Mouse (Mus musculus) intestine, embryonic 16.5 days (tissue): ENCODE results near the gene Hoxc6. TPM values are rescaled to one million over a fixed set of nuclear protein-coding genes. Genes with fewer than 3 reads are reported as not detected.
A peak's percentile ranks its signal among the peaks of the same experiment; 100 is the strongest.

Source experiments
- ATAC-seq: fragments of 200-750 bp; cut with Nextera tagmentation; 2 replicates; pipeline ENCODE4 v1.8.0; 2017; ENCODE audit warnings: moderate TSS enrichment, moderate library complexity
- H3K27ac ChIP-seq: fragments of 300-500 bp; sonication (generic); 2 replicates; pipeline ENCODE4 v1.5.1; 2014; ENCODE audit warnings: mild to moderate bottlenecking, low read length
- H3K27me3 ChIP-seq: fragments of 300-500 bp; sonication (generic); replicated peaks from 2 replicates; pipeline ENCODE4 v1.6.1; 2014; ENCODE audit warnings: low read length, control low read depth, mixed read lengths; ENCODE audit not compliant: control insufficient read depth, insufficient read depth
- H3K36me3 ChIP-seq: fragments of 300-500 bp; sonication (generic); 2 replicates; pipeline ENCODE4 v1.6.1; 2014; ENCODE audit warnings: low read length, control low read depth; ENCODE audit not compliant: control insufficient read depth, insufficient read depth
- H3K4me1 ChIP-seq: fragments of 300-500 bp; sonication (generic); 2 replicates; pipeline ENCODE4 v1.6.1; 2014; ENCODE audit warnings: low read length, control low read depth, mixed read lengths; ENCODE audit not compliant: control insufficient read depth, insufficient read depth
- H3K4me2 ChIP-seq: fragments of 300-500 bp; sonication (generic); 2 replicates; pipeline ENCODE4 v1.6.1; 2014; ENCODE audit warnings: low read depth, low read length, control low read depth
- H3K4me3 ChIP-seq: fragments of 300-500 bp; sonication (generic); 2 replicates; pipeline ENCODE4 v1.5.1; 2014; ENCODE audit warnings: mild to moderate bottlenecking, low read length
- H3K9ac ChIP-seq: fragments of 300-500 bp; sonication (generic); 2 replicates; pipeline ENCODE4 v1.6.1; 2014; ENCODE audit warnings: low read depth, low read length
- H3K9me3 ChIP-seq: fragments of 300-500 bp; sonication (generic); 2 replicates; pipeline ENCODE4 v1.6.1; 2016; ENCODE audit warnings: low read length, control low read depth; ENCODE audit not compliant: control insufficient read depth
- WGBS: fragments of 180-500 bp; shearing (Covaris S2); extraction: QIAGEN DNeasy Blood & Tissue Kit; methylation state at CpG from one replicate; pipeline ENCODE4 v1.1.7; 2014; 5-methylcytosine and 5-hydroxymethylcytosine counted together
- polyA plus RNA-seq: library from polyadenylated mRNA; unstranded; fragments of >200 nt; fragmentation: Nextera tagmentation; extraction: Ambion mirVana; gene quantifications from 2 replicates; pipeline ENCODE4 v1.2.1, GENCODE M21; 2015

Hoxc6 gene
- polyA plus RNA-seq, 1 experiment from 2014 or later, result 3.2 TPM

- Histone ChIP-seq H3K4me2 (peak overlapping the region; percentile 42), H3K9ac (peak overlapping the region; percentile 12; the same call in 1 of the 2 replicates), H3K9me3 (no peaks in the 10 kb centered on the region), H3K36me3 (no peaks in the 10 kb centered on the region), H3K4me1 (peaks cover 7% of the 10 kb centered on the region; the same call in 1 of the 2 replicates), H3K4me3 (peak overlapping the region; percentile 18), H3K27me3 (peaks cover 92% of the 10 kb centered on the region), H3K27ac (no peak overlapping the region)
- WGBS, result 4% methylated on average over 37 of the region's 37 CpGs
- ATAC-seq, result no peak
These were observed 21.2 kb upstream of the Hoxc6 start for GRCm38 (mm10) chr15:102976631-102977422.

GRCm38 (mm10) chr15:102977423-102977974, 20.6 kb upstream of the Hoxc6 start:
- Histone ChIP-seq H3K36me3 (no peaks in the 10 kb centered on the region), H3K9ac (peak overlapping the region; percentile 12; the same call in 1 of the 2 replicates), H3K27me3 (peaks cover 92% of the 10 kb centered on the region), H3K27ac (no peak overlapping the region), H3K4me3 (peak overlapping the region; percentile 18), H3K9me3 (no peaks in the 10 kb centered on the region), H3K4me2 (peak overlapping the region; percentile 42), H3K4me1 (peaks cover 9% of the 10 kb centered on the region; the same call in 1 of the 2 replicates)
- 12% methylated on average over 16 of the region's 16 CpGs for WGBS
- ATAC-seq, result no peak

GRCm38 (mm10) chr15:102978615-102979515, 19.2 kb upstream of the Hoxc6 start:
- Histone ChIP-seq H3K9ac (no peak overlapping the region), H3K36me3 (no peaks in the 10 kb centered on the region), H3K4me2 (no peak overlapping the region), H3K4me3 (no peak overlapping the region), H3K27ac (no peak overlapping the region), H3K4me1 (peaks cover 9% of the 10 kb centered on the region; the same call in 1 of the 2 replicates), H3K27me3 (peaks cover 91% of the 10 kb centered on the region), H3K9me3 (no peaks in the 10 kb centered on the region)
- no peak for ATAC-seq
- 17% methylated on average over 13 of the region's 13 CpGs for WGBS

- peaks cover 91% of the 10 kb centered on the region for H3K27me3 ChIP-seq
- no peak for ATAC-seq
- no peak overlapping the region for H3K4me3 ChIP-seq
- peaks cover 9% of the 10 kb centered on the region; the same call in 1 of the 2 replicates for H3K4me1 ChIP-seq
- H3K9ac ChIP-seq, result no peak overlapping the region
- no peaks in the 10 kb centered on the region for H3K36me3 ChIP-seq
- 21% methylated on average over 1 of the region's 1 CpGs for WGBS
- H3K9me3 ChIP-seq, result no peaks in the 10 kb centered on the region
- H3K4me2 ChIP-seq, result no peak overlapping the region
- H3K27ac ChIP-seq, result no peak overlapping the region
These were observed 18.1 kb upstream of the Hoxc6 start for GRCm38 (mm10) chr15:102979936-102980335.

GRCm38 (mm10) chr15:102980352-102980751, 17.7 kb upstream of the Hoxc6 start:
- H3K27ac ChIP-seq, result no peak overlapping the region
- H3K9ac ChIP-seq, result no peak overlapping the region
- H3K4me2 ChIP-seq, result no peak overlapping the region
- no peaks in the 10 kb centered on the region for H3K36me3 ChIP-seq
- 7% methylated on average over 11 of the region's 11 CpGs for WGBS
- ATAC-seq, result no peak
- no peak overlapping the region for H3K4me3 ChIP-seq
- no peaks in the 10 kb centered on the region for H3K9me3 ChIP-seq
- H3K27me3 ChIP-seq, result peaks cover 90% of the 10 kb centered on the region
- H3K4me1 ChIP-seq, result peaks cover 9% of the 10 kb centered on the region; the same call in 1 of the 2 replicates

- H3K9me3 ChIP-seq, result no peaks in the 10 kb centered on the region
- H3K4me2 ChIP-seq, result peak overlapping the region; percentile 48
- under 1% methylated on average over 14 of the region's 14 CpGs for WGBS
- no peak overlapping the region for H3K9ac ChIP-seq
- peaks cover 9% of the 10 kb centered on the region; the same call in 1 of the 2 replicates for H3K4me1 ChIP-seq
- peak overlapping the region; percentile 40 for H3K4me3 ChIP-seq
- ATAC-seq, result no peak
- no peaks in the 10 kb centered on the region for H3K36me3 ChIP-seq
- peaks cover 90% of the 10 kb centered on the region for H3K27me3 ChIP-seq
- no peak overlapping the region for H3K27ac ChIP-seq
These were observed 17.1 kb upstream of the Hoxc6 start for GRCm38 (mm10) chr15:102980912-102981311.

GRCm38 (mm10) chr15:102981379-102982288, 16.4 kb upstream of the Hoxc6 start:
- Histone ChIP-seq H3K27ac (peak overlapping the region; percentile 27), H3K9ac (peak overlapping the region; percentile 64), H3K27me3 (peaks cover 90% of the 10 kb centered on the region), H3K36me3 (no peaks in the 10 kb centered on the region), H3K4me2 (peak overlapping the region; percentile 48), H3K9me3 (no peaks in the 10 kb centered on the region), H3K4me3 (peak overlapping the region; percentile 40), H3K4me1 (peaks cover 9% of the 10 kb centered on the region; the same call in 1 of the 2 replicates)
- ATAC-seq, result peak; percentile 29; the same call in 1 of the 2 replicates
- WGBS, result under 1% methylated on average over 88 of the region's 88 CpGs

- H3K27ac ChIP-seq, result no peak overlapping the region
- H3K4me2 ChIP-seq, result no peak overlapping the region
- H3K4me3 ChIP-seq, result no peak overlapping the region
- H3K9me3 ChIP-seq, result no peaks in the 10 kb centered on the region
- no peaks in the 10 kb centered on the region for H3K36me3 ChIP-seq
- no peak overlapping the region for H3K9ac ChIP-seq
- WGBS, result 8% methylated on average over 12 of the region's 12 CpGs
- H3K4me1 ChIP-seq, result peaks cover 4% of the 10 kb centered on the region
- ATAC-seq, result no peak
- peaks cover 91% of the 10 kb centered on the region for H3K27me3 ChIP-seq
These were observed 14.3 kb upstream of the Hoxc6 start for GRCm38 (mm10) chr15:102983716-102984115.
